Mouse (Mus musculus) gastrocnemius, postnatal 14 days (tissue): Measurements from ENCODE around the gene Edc3. TPM values are rescaled to one million over a fixed set of nuclear protein-coding genes. Genes with fewer than 3 reads are reported as not detected.
"Not testable (repeated sequence)": the region's sequence is repeated elsewhere in the genome, so short reads cannot be mapped to it uniquely, and the experiment has no call there.

ENCODE experiments used
- DNase-seq: peaks from one replicate; pipeline ENCODE4 v3.0.0; 2021; ENCODE audit warnings: mixed read lengths
- intact Hi-C: fragments of 180-260 bp; cut with DNase I; formaldehyde crosslinking; loops from one replicate; pipeline ENCODE4 v1.15.1; 2025; ENCODE audit warnings: low total_unique reads
- total RNA-seq, 2 experiments: library from RNA; stranded (reverse); gene quantifications; 2 replicates each; pipeline ENCODE4 v1.2.3; 2021

Edc3 gene
- total RNA-seq, 2 experiments from 2014 or later: 6.4 to 6.7 TPM

DNA sequence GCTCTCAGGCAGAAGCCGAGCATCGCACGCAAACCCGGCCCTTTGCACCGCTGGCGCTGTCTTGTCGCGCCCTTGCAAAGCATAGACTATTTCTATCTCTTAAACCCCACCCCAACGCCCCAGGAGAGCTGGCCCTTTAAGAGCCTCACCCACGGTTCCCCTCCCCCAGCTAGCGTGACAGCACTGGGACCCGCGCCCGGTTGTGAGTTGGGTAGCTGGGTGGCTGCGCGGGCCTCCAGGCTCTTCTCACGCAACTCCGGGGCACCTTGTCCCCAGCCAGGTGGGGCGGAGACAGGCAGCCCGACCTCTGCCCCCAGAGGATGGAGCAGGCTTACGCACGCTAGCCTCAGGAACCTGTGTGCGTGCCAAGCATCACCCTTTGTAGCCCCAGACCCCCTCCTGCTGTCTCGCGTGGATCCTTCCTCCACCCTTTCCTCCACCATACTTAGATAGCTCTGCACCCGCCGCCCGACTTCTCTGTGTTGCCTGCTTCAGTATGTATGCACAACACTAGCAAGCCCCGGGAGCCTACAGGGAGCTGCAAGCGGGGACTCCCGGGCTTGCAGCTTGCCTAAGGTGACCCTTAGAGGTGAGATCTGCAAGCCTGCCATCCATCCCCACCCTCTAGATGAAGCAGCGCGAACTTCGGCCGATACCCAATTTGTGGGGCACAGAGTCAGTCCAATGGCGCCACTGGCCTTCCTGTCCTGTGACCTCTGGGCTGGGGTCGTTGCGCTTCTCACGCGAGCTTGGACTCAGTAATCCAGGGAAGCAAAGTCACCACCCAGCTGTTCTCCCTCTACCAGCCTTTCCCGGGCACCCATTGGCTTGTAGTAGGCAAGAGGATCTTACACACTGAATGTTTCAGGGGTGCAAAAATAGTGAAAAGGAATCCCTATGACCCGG is 11.7 kb upstream of the Edc3 start:
- intact Hi-C loops: no loop called here
- peak; percentile 26 for DNase-seq

DNA sequence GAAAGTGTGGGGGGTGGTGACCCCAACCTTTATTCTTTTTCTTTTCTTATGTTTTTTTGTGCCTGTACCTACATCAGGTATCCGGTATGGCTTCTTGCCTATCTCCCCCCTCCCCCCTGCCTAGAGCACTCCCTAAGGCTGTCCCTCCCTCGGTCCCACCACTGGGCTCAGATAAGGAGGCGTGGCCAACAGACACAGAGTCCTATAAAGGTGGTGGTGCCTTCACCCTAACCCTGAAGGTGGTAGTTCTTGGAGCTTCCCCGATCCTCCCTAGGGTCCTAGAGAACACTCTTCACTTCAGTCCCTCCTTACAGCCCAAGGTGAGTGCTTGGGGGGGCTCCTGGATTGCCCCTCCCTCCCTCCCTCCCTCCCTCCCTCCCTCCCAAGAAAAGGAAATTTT is 11.0 kb upstream of the Edc3 start:
- no peak for DNase-seq
- intact Hi-C loops: no loop called here

DNA sequence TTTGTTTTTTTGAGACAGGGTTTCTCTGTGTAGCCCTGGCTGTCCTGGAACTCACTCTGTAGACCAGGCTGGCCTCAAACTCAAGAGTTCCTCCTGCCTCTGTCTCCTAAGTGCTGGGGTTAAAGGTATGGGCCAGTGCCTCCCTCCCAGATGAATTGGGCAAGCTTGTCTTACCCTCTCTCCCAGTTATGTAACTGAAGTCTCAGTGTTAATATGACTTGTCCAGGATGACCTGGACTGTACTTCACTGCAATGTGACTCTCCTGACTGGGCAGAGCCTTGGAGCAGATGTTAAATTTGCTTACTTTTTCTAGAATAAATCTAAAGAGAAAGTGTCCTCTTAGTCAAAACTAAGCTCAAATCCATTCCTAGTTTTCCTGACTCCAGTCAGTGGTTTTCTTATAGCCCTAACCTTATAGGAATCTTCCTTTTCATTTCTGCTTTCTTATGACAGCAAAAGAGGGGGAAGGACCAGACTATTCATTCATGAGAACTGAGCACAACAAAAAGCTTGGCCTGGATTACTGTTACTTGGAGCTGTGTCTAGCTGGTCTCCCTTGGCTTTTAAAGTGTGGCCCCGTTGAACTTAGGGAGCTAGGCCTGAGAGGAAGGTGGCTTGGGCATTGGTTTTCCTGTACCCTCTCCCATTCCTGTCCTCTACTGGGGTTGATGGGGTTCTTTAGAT is 9.7 kb upstream of the Edc3 start:
- DNase-seq: no peak
- intact Hi-C loops: no loop called here

DNA sequence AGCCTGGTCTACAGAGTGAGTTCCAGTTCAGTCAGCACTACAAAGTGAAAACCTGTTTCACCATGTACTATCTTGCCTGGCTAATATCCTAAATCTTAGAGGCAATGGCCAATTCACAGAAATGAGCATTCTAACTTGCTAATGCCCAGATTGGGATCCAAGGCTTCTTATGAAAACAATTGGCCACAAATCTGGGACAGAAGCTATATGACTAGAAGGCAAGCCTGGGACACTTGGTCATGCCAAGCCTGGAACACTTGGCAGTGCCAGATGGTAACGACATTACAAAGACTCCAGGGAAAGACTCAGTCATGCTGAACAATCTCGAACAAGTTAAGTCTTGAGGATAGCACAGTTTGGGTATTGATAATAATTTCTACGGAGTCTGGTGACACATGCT is 1.8 kb upstream of the Edc3 start:
- intact Hi-C loops: no loop called here
- DNase-seq: no peak

DNA sequence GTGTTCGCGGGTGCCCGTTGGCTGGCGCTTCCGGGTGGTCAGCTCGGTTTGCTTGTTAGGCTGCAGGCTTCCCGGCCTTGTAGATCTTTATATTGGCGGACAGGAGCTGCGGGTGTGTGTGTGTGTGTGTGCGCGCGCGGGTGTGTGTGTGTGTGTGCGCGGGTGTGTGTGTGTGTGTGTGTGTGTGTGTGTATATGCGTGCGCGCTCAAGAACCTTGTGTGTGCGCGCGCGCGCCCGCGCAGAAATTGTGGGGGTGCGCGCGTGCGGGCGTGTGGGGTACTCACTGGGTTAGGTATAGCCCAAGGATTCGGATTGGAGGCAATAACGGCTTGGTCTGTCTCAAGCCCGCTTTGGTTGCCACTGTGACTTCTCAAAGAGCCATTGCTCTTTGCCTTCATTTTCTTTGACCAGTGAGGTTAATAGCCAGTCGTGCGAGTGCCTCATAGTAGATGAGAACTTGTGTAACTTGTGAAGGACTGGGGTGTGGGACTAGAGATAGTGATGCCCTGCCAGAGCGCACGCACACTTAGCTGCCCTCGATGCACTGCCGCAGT is 457 bp downstream of the Edc3 start:
- intact Hi-C loops: no loop called here
- DNase-seq: peak; percentile 11

DNA sequence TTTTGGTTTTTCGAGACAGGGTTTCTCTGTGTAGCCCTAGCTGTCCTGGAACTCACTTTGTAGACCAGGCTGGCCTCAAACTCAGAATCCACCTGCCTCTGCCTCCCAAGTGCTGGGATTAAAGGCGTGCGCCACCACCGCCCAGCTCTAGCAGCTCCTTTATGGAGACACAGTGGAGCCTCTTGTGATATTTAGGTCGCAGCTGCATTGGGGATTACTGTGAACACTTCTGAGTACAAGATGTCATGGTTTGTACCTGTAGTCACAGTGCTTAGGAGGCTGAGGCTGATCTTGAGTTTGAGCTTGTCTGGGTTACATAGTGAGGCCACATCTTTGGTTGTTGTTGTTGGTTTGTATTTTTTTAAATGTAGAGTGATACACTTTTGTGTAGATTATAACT is 1.9 kb downstream of the Edc3 start:
- intact Hi-C loops, DNase-seq: not testable (repeated sequence)

DNA sequence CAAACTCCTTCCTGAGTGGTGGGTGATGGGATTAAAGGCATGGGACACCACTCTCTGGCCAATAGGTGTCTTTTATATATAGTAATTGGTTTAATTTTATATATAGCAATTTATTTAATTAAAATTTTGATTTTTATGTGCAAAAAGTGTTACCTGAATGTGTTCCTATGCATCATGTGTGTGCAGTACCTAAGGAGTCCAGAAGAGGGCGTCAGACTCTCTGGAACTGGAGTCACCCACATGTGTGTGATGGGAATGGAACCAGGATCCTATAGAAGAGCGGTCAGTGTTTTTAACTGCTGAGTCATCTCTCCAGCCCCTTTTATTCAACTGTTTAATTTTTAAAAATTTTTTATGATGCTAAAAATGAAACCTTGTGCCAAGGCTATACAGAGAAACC is 3.9 kb downstream of the Edc3 start:
- DNase-seq: no peak
- intact Hi-C loops: no loop called here

DNA sequence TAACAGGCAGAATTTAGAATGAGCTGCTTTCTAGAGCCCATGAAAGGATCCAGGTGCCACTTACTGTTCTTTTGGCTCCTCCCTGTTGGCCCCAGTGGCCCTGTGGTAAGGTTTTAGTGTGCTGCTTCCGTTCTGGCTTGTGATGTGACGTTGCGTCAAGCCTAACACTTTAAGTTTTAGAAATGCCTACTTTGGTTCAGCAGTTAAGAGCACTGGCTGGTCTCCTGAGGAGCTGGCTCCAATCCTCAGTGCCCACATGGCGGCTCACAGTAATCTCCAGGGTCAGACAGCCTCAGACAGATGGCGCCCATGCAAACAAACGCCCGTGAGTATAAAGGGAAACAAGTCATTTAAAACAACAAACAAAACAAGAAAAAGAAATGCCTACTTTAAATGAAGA is 10.1 kb downstream of the Edc3 start:
- no peak for DNase-seq
- intact Hi-C loops: no loop called here

DNA sequence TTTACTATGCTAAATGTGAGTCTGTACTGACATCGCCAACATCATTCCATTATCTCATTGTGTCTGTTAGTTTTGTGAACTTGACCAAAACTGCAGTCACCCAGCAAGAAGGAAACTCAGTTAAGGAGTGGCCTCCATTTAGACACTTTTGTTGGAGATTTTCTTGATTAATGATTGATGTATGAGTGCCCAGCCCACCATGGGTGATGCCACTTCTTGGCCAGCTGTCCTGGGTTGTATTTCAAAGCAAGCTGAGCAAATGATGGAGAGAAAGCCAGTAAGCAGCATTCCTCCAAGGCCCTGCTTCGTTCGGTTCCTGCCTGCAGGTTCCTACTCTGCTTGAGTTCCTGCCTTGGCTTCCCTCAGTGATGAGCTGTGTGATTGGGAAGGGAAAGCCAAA is 12.4 kb downstream of the Edc3 start:
- intact Hi-C loops: no loop called here
- no peak for DNase-seq

DNA sequence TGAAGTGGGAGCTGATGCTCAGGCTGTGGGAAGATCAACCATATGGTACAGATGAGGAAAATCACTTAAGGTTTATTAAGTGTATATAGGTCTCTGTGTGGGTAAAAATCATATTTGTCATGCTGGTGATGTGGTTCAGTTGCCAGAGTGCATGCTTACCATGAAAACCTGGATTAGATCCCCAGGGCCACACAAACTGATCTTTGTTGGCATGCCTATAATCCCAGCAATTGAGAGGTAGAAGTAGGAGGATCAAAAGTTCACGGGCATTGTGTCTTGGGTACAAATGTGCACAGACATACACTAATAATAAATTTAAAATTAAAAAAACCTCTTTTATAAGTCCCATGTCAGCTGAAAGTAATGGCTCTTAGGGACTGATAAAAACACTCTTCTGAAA is 14.0 kb downstream of the Edc3 start:
- intact Hi-C loops: no loop called here
- no peak for DNase-seq

DNA sequence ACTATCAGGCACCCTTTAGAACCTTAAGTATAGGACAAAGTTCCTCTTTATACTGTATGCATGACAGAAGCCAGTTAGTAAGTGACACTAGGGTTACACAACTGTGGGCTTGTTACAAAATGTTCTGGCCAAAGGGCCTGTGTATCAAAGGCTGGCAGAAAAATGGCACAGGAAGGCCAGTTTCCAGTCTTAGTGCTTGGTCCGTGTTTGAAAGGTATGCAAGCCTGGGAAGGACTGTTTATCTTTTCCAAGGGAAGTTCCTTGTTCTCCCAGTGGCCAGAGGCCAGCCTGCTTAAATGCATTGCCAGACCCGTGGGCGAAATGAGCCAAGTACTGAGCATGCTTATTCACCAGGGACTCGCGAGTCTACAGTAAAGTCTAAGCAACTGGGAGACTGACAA is 15.0 kb downstream of the Edc3 start:
- intact Hi-C loops: no loop called here
- peak; percentile 70 for DNase-seq

DNA sequence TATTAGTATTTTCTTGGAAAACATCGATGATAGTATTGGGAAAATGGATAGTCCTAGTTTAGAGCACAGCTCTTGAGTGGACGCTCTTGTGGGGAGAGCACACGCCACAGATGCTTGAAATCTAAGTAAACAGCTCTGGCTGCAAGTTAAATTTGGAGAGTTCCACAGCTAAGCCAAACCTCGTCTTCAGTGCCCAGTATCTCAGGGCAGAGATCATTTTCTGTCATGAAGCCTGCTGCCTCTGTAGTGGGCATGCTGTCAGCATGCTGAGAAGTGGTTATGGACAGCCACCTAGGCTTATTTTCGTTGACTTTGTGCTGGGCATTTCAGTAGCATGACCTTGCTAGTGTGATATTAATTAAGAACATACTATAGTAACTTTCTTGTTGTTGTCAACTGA is 15.5 kb downstream of the Edc3 start:
- intact Hi-C loops: no loop called here
- DNase-seq: peak; percentile 22

DNA sequence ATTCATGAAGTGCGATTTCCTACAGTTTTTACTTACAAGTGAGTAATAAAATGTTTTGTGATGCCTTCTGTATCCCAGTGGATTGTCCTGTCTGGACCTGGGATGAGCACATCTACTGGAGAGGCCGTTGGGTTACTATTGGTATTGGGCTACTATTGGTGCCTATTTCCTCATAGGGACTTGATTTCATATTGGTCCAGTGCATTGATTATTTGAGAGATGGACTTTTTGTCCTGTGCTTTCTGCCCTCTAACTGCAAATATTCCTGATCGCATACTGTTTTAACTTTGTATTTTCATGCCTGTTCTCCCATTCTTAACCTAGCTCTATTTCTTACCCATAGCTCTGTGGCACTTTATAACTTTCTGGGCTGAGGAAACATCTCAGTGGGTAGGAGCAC is 16.4 kb downstream of the Edc3 start:
- intact Hi-C loops: no loop called here
- DNase-seq: no peak

DNA sequence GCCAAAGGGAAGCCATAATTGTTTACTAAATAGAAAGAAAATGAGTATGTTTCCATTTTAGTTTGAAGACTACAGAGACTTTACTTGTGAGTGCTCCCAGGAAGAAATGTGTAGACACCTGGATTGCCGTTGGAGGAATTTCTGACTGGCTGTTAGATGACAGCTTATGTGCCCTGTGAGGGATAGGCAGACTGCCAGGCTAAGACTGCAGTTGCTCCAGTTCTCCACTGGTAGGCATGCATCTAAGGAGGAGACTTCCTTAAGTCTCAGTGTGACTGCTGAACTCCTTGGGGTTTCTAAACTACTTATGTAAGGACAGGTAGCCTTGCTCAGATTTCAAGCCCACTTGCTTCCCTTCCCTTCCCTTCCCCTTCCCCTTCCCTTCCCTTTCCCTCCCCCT is 20.0 kb downstream of the Edc3 start:
- intact Hi-C loops: no loop called here
- no peak for DNase-seq

DNA sequence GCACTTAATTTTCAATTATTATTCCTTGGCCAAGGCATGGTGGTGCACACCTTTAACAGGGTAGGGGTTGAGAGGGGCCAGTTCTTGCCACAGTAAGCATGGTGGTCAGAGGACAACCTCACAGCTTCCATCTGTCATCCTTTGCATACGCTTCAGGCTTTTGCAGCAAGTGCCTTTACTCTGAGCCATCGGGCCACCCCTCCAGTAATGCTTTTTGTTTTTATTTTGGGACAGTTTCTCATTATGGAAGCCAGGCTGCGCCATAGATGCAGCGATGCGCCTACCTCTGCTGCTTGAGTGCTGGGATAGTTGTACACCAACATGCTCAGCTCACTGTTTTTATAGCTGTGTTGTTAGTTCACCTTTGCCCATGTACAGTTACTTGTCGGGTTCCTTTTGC is 25.3 kb downstream of the Edc3 start:
- no peak for DNase-seq
- intact Hi-C loops: no loop called here

DNA sequence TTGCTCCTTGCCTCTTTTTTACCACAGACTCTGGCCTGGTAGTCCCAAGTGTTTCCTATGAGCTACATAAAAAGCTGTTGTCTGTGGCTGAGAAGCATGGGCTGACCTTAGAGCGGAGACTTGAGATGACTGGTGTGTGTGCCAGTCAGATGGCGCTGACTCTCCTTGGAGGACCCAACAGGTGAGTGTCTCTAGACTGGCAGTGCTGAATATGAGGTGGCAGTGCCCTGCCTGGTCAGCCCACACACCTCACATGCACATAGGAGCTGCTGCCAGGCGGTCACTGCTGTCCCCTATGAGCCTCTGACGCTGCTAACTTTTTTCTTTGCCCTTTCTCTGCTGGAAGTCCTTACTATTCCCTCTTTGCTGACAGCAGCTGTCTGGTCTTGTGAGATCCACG is 31.5 kb downstream of the Edc3 start:
- no peak for DNase-seq
- intact Hi-C loops: loop anchor here (2.0 to 5.0 kb wide), 2 partner anchors 38 to 79 kb away; no protein-coding TSS in a partner anchor

DNA sequence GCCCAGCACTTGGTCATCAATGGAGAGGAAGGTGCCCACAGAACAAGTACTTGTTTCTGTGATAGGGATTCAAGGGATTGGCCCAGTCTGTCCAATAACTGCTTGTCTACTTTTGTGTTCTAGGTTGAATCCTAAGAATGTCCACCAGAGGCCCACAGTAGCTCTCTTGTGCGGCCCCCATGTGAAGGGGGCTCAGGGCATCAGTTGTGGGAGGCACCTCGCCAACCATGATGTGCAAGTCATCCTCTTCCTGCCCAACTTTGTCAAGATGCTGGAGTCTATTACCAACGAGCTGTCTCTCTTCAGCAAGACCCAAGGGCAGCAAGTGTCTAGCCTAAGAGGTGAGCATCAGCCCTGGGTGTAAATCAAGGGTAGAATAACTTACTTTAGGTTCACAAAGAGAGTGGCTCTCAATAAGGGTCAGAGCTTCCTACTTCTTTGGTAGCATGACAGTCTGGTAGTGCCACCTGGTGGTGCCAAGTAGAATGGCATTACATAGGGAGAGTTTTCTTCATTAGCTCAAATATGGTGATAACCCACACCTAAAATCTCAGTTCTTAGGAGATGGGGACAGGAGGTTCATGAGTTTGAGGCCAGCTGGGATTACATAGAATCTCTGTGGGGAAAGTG is 36.2 kb downstream of the Edc3 start:
- intact Hi-C loops: loop anchor here (5.0 kb wide), 1 partner anchor 42 kb away; no protein-coding TSS in a partner anchor
- DNase-seq: no peak

DNA sequence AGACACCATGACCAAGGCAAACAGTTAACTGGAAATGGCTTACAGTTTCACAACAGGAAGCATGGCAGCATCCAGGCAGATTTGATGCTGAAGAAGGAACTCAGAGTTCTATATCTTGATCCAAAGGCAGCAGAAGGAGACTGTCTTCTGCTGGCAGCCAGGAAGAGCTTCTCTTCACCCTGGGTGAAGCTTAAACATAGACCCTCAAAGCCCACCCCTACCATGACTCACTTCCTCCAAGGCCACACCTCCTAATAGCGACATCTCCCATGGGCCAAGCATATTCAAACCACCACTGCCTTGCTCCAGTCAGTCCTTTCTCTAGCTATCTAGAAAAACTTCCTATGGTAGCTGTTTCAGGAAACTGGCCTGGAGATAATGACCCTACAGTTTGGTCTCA is 38.7 kb downstream of the Edc3 start:
- no peak for DNase-seq
- intact Hi-C loops: loop anchor here (2.0 kb wide), 1 partner anchor 88 kb away; no protein-coding TSS in a partner anchor

DNA sequence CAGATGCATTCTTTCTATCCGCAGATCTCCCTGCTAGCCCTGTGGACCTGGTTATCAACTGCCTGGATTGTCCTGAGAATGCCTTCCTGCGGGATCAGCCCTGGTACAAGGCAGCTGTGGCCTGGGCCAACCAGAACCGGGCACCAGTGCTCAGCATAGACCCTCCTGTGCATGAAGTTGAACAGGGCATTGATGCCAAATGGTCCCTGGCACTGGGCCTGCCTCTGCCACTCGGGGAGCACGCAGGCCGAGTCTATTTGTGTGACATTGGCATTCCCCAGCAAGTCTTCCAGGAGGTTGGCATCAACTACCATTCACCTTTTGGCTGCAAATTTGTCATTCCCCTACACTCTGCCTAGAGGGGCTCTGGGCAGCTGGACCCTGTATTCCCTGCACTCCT is 39.8 kb downstream of the Edc3 start:
- intact Hi-C loops: no loop called here
- DNase-seq: no peak

DNA sequence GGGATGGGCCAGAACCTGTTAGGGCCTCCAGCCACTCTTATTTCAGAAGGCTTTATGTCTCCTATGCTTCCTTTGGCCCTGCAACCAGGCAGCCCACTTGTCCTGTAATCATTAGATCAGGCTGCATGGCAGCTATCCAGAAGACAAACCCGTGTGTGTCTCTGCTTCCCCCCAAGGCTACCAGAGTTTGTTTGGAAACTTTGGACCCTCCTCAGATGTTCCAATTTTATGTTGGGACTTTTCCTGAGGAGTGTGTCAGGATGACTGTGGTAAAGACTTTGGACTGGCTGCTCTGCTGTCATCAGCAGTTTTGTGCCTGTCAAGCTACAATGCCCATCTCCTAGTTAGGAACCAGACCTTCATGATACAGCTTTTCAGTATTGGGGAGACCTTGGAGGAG is 40.5 kb downstream of the Edc3 start:
- intact Hi-C loops: no loop called here
- DNase-seq: no peak
